Mouse (Mus musculus): Measurements from ENCODE around the gene Fyb. TPM values are rescaled to one million over a fixed set of nuclear protein-coding genes. Genes with fewer than 3 reads are reported as not detected.

Gene Fyb
- polyA plus RNA-seq, 1 experiment from 2014 or later, result 4.9 TPM

DNA sequence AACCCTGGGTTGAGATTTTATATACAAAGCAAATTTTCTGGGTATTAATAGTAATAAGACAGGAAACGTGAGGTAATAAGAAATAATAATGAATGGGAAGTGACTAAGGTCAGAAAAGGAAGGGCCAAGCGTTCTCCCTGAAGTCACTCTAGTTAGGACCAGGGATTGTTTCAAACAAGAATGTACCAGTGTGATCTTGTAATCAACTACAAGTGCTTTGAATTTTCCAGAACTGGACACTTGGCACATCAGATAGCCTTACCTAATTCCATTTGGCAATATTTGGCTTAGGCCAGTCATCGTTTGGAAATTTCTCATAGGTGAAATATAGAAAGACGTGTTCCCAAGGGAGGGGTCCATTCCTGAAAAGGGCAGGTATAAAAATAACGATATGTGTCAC, 103.5 kb downstream of the Fyb start:
- no peak for DNase-seq (ENCODE audit: low spot score)
- Histone ChIP-seq H3K4me2 (replicated peaks) (no peak overlapping the region), H3K27me3 (ENCODE audit: control insufficient read depth, insufficient read depth, low read length) (no peaks in the 10 kb centered on the region), H3K9me3 (ENCODE audit: control insufficient read depth, low read length) (no peaks in the 10 kb centered on the region), H3K4me1 (replicated peaks; ENCODE audit: control insufficient read depth, insufficient read depth, low read length) (peaks cover 16% of the 10 kb centered on the region), H3K36me3 (replicated peaks; ENCODE audit: control insufficient read depth, insufficient read depth) (no peaks in the 10 kb centered on the region), H3K27ac (no peak overlapping the region), H3K4me3 (replicated peaks; ENCODE audit: low read length) (no peak overlapping the region), H3K9ac (no peak overlapping the region)
- ATAC-seq (ENCODE audit: low FRiP score), result no peak
- WGBS, result 73% methylated on average over 5 of the region's 5 CpGs

DNA sequence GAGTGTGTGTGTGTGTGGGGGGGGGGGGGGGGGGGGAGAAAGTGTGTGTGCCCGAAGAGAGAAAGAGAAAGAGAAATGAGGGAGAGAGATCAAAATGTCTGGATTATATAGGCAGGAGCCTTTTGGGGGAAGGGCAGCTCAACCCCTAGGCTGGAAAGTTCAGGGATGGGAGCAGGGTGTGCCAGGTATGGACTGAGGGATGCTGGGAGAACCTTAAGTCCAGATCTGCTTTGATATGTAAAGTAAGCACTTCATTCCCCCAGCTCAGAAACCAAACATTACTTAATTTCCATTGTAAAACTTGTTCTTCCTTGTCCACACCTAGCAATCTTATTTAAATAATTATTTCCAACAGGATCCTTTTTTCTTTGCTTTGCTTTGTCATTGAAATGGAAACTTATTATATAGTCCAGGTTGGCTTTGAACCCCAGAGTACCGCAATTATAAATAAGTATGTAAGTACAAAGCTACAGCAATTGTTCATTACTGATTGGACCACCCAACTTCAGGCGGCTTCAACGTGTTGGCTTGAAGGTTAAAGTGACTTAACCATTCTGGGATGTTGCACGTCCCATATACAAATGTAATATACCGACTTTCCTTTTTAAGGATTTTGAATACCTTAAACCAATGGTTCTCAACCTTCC, 105.9 kb downstream of the Fyb start:
- H3K27ac ChIP-seq, result no peak overlapping the region
- H3K4me1 ChIP-seq (replicated peaks; ENCODE audit: control insufficient read depth, insufficient read depth, low read length), result peaks cover 16% of the 10 kb centered on the region
- no peaks in the 10 kb centered on the region for H3K27me3 ChIP-seq (ENCODE audit: control insufficient read depth, insufficient read depth, low read length)
- no peak overlapping the region for H3K4me2 ChIP-seq (replicated peaks)
- no peak for DNase-seq (ENCODE audit: low spot score)
- no peak overlapping the region for H3K4me3 ChIP-seq (replicated peaks; ENCODE audit: low read length)
- WGBS, result 84% methylated on average over 6 of the region's 6 CpGs
- H3K9me3 ChIP-seq (ENCODE audit: control insufficient read depth, low read length), result no peaks in the 10 kb centered on the region
- H3K9ac ChIP-seq, result no peak overlapping the region
- no peak for ATAC-seq (ENCODE audit: low FRiP score)
- no peaks in the 10 kb centered on the region for H3K36me3 ChIP-seq (replicated peaks; ENCODE audit: control insufficient read depth, insufficient read depth)

DNA sequence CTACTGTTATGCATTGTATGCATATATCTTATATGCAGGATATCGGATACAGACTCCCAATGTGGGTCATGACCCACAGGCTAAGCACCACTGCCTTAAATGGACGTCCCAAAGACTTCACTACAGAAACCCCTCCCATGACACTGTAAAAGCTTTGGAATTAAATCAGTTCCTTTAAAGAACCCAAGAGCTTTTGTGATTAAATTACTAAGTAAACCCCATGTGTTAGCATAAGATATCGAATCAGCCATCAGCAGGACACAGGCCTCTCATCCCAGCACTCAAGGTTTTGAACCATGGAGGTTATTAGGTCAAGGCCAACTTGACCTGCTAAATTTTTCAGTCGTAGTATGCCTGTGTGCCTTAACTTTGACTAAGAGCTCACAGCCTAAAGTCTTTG, 106.5 kb downstream of the Fyb start:
- Histone ChIP-seq H3K27me3 (ENCODE audit: control insufficient read depth, insufficient read depth, low read length) (no peaks in the 10 kb centered on the region), H3K9ac (no peak overlapping the region), H3K4me3 (replicated peaks; ENCODE audit: low read length) (no peak overlapping the region), H3K4me2 (replicated peaks) (no peak overlapping the region), H3K9me3 (ENCODE audit: control insufficient read depth, low read length) (no peaks in the 10 kb centered on the region), H3K36me3 (replicated peaks; ENCODE audit: control insufficient read depth, insufficient read depth) (no peaks in the 10 kb centered on the region), H3K27ac (no peak overlapping the region), H3K4me1 (replicated peaks; ENCODE audit: control insufficient read depth, insufficient read depth, low read length) (peaks cover 15% of the 10 kb centered on the region)
- 86% methylated on average over 4 of the region's 4 CpGs for WGBS
- ATAC-seq (ENCODE audit: low FRiP score) (no peak), DNase-seq (ENCODE audit: low spot score) (no peak)

DNA sequence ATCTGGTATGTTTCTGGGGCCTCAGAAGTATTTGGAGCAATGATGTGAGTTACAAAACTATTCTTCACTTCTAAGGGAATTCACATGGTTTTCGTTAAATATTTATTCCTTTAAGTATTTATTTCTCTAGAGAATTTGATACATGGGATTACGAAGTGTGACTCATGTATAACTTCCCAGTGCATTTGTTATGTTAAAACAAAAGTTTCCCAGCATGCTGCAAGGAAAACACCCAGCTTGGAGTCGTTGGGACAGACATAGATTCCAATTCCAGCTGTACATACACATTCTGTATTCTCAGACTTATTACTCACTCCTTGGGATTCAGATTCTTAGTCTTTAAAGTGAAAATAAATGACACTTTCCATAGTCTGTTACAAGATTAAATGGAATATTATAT, 112.8 kb downstream of the Fyb start:
- no peaks in the 10 kb centered on the region for H3K4me1 ChIP-seq (replicated peaks; ENCODE audit: control insufficient read depth, insufficient read depth, low read length)
- WGBS, result 73% methylated on average over 3 of the region's 3 CpGs
- no peak overlapping the region for H3K9ac ChIP-seq
- no peak for ATAC-seq (ENCODE audit: low FRiP score)
- no peak overlapping the region for H3K4me2 ChIP-seq (replicated peaks)
- no peak for DNase-seq (ENCODE audit: low spot score)
- H3K36me3 ChIP-seq (replicated peaks; ENCODE audit: control insufficient read depth, insufficient read depth), result no peaks in the 10 kb centered on the region
- no peaks in the 10 kb centered on the region for H3K27me3 ChIP-seq (ENCODE audit: control insufficient read depth, insufficient read depth, low read length)
- H3K27ac ChIP-seq, result no peak overlapping the region
- H3K4me3 ChIP-seq (replicated peaks; ENCODE audit: low read length), result no peak overlapping the region
- no peaks in the 10 kb centered on the region for H3K9me3 ChIP-seq (ENCODE audit: control insufficient read depth, low read length)

DNA sequence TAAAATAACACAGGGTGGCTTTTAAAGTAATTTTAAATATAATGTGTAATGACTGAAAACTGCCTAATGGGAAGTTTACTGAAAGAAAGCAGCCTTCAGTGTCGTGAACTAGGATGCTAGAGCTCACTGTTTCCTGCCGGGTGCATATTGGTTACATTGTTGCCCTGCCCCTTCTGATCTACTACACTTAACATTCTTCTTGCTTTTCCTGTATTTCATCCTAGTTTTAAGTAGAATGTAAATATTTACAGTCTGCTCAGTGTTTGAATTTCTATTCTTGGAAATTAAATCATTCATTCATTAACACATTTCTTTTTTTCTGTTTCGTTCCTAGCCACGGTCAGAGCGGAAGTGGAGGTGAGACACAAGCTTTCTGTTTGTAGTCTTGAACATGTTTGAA, 119.6 kb downstream of the Fyb start:
- Histone ChIP-seq H3K4me2 (replicated peaks) (no peak overlapping the region), H3K27me3 (ENCODE audit: control insufficient read depth, insufficient read depth, low read length) (no peaks in the 10 kb centered on the region), H3K36me3 (replicated peaks; ENCODE audit: control insufficient read depth, insufficient read depth) (no peaks in the 10 kb centered on the region), H3K4me3 (replicated peaks; ENCODE audit: low read length) (no peak overlapping the region), H3K27ac (no peak overlapping the region), H3K4me1 (replicated peaks; ENCODE audit: control insufficient read depth, insufficient read depth, low read length) (no peaks in the 10 kb centered on the region), H3K9ac (no peak overlapping the region), H3K9me3 (ENCODE audit: control insufficient read depth, low read length) (no peaks in the 10 kb centered on the region)
- no peak for DNase-seq (ENCODE audit: low spot score)
- WGBS, result 84% methylated on average over 5 of the region's 5 CpGs
- no peak for ATAC-seq (ENCODE audit: low FRiP score)

DNA sequence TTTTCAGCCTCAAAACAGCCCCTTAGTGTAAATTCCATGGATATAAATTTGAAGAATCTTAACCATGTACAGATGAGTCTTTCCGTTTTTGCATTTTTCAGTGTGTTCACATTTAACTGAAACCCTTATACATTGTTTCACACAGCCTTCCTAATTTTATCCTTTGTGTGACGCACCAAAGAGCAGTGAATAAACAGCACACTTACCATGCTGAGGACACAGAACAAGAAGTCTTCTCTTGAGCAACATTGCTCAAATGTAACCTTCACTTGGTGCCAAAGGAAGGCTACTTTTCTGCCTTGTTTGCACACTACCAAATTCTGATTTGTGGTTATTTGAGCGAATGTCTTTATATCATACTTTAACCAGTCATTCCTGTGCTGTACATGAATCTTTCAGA, 122.8 kb downstream of the Fyb start:
- DNase-seq (ENCODE audit: low spot score), result no peak
- H3K4me1 ChIP-seq (replicated peaks; ENCODE audit: control insufficient read depth, insufficient read depth, low read length), result no peaks in the 10 kb centered on the region
- H3K4me3 ChIP-seq (replicated peaks; ENCODE audit: low read length), result no peak overlapping the region
- no peak for ATAC-seq (ENCODE audit: low FRiP score)
- H3K9ac ChIP-seq, result no peak overlapping the region
- H3K36me3 ChIP-seq (replicated peaks; ENCODE audit: control insufficient read depth, insufficient read depth), result no peaks in the 10 kb centered on the region
- H3K27me3 ChIP-seq (ENCODE audit: control insufficient read depth, insufficient read depth, low read length), result no peaks in the 10 kb centered on the region
- H3K9me3 ChIP-seq (ENCODE audit: control insufficient read depth, low read length), result no peaks in the 10 kb centered on the region
- H3K4me2 ChIP-seq (replicated peaks), result no peak overlapping the region
- 94% methylated on average over 3 of the region's 3 CpGs for WGBS
- H3K27ac ChIP-seq, result no peak overlapping the region

DNA sequence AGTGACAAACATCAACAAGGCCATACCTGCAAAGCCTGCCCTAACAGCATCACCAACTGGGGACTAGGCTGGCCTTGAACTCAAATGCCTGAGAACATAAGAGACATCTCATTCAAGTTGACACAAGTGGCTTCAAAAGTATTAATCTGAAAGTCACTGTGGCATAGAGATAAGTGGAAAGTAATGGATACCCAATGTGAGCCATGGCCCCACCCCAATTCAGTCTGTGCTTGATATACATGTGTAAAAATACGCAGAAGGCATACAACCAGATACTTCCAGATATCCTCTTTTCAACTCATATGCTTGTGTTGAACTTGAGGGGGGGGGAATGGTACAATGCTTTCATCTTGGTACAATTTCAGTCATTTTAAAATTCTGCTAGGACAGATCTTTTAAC, 124.4 kb downstream of the Fyb start:
- Histone ChIP-seq H3K36me3 (replicated peaks; ENCODE audit: control insufficient read depth, insufficient read depth) (no peaks in the 10 kb centered on the region), H3K4me2 (replicated peaks) (no peak overlapping the region), H3K27me3 (ENCODE audit: control insufficient read depth, insufficient read depth, low read length) (no peaks in the 10 kb centered on the region), H3K9me3 (ENCODE audit: control insufficient read depth, low read length) (no peaks in the 10 kb centered on the region), H3K27ac (no peak overlapping the region), H3K4me1 (replicated peaks; ENCODE audit: control insufficient read depth, insufficient read depth, low read length) (no peaks in the 10 kb centered on the region), H3K4me3 (replicated peaks; ENCODE audit: low read length) (no peak overlapping the region), H3K9ac (no peak overlapping the region)
- ATAC-seq (ENCODE audit: low FRiP score) (no peak), DNase-seq (ENCODE audit: low spot score) (no peak)
- 88% methylated on average over 1 of the region's 1 CpGs for WGBS

DNA sequence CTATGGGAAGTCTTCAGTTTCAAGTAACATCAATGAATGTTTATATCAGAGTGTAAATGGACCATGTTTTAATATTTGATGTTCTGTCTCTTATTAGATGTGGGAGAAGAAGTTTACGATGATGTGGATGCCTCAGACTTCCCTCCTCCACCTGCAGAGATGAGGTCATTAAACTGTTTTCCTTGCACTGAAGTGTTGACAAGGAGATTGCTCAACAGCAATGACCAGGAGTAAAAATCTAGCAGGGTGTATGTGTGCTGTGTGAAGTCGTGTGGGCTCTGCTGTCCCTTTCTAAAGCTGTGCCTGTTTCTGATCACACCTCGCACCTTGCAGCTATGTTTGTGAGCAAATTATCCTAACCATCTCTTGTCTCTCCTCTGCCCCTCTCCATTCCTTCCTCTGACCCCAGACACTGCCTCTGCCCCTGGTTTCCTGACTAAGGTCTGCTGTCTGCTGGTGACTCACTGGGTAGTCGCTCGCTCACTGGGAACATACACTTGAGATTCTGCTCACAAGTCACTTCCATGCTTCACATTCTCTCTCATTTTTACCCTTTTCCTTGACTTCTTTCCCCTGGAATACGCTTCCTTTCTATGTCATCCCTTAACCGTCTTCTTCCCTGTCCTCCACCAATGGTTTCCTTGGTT, 126.2 kb downstream of the Fyb start:
- no peak for DNase-seq (ENCODE audit: low spot score)
- no peak overlapping the region for H3K4me3 ChIP-seq (replicated peaks; ENCODE audit: low read length)
- WGBS, result 90% methylated on average over 7 of the region's 7 CpGs
- H3K27me3 ChIP-seq (ENCODE audit: control insufficient read depth, insufficient read depth, low read length), result no peaks in the 10 kb centered on the region
- no peaks in the 10 kb centered on the region for H3K9me3 ChIP-seq (ENCODE audit: control insufficient read depth, low read length)
- no peak overlapping the region for H3K27ac ChIP-seq
- no peak overlapping the region for H3K9ac ChIP-seq
- no peak for ATAC-seq (ENCODE audit: low FRiP score)
- no peak overlapping the region for H3K4me2 ChIP-seq (replicated peaks)
- H3K36me3 ChIP-seq (replicated peaks; ENCODE audit: control insufficient read depth, insufficient read depth), result no peaks in the 10 kb centered on the region
- no peaks in the 10 kb centered on the region for H3K4me1 ChIP-seq (replicated peaks; ENCODE audit: control insufficient read depth, insufficient read depth, low read length)

DNA sequence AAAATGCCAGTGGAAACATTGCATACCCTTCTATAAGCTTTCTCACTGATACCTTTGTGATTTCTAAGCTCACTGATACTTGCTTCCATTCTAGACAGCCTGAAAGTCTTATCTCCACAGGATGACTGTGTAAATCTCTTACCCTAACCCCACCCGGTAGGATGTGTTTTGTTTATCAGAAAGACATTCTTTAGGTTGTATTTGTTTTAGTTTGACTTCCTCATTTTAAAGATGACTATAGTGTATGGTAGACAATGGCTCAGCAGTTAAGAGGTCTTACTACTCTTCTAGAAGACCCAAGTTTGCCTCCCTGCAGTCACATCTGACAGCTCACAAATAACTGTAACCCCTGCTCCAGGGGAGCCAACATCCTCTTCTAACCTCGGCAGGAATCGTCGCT, 130.4 kb downstream of the Fyb start:
- H3K9me3 ChIP-seq (ENCODE audit: control insufficient read depth, low read length), result no peaks in the 10 kb centered on the region
- 87% methylated on average over 4 of the region's 4 CpGs for WGBS
- DNase-seq (ENCODE audit: low spot score) (no peak), ATAC-seq (ENCODE audit: low FRiP score) (no peak)
- H3K4me2 ChIP-seq (replicated peaks), result no peak overlapping the region
- H3K27ac ChIP-seq, result no peak overlapping the region
- no peaks in the 10 kb centered on the region for H3K27me3 ChIP-seq (ENCODE audit: control insufficient read depth, insufficient read depth, low read length)
- H3K36me3 ChIP-seq (replicated peaks; ENCODE audit: control insufficient read depth, insufficient read depth), result no peaks in the 10 kb centered on the region
- no peaks in the 10 kb centered on the region for H3K4me1 ChIP-seq (replicated peaks; ENCODE audit: control insufficient read depth, insufficient read depth, low read length)
- no peak overlapping the region for H3K9ac ChIP-seq
- no peak overlapping the region for H3K4me3 ChIP-seq (replicated peaks; ENCODE audit: low read length)

DNA sequence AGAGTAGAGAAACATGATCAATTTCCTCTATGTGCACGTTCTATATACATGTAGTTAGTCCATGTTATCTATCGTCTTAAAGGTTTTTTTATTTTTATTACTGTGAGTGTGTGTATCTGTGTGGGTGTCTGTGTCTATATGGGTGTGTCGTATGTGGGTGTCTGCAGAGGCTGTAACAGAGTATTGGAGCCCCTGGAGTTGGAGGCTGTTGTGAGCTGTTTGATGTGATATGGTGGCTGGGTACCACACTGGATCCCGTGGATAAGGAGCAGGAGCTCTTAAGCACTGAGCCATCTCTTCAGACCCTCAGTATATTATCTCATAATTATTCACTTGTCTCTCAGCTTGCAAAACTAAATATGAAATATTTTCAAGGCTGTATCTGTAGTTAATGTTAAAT, 135.4 kb downstream of the Fyb start:
- no peak for ATAC-seq (ENCODE audit: low FRiP score)
- H3K4me1 ChIP-seq (replicated peaks; ENCODE audit: control insufficient read depth, insufficient read depth, low read length), result no peaks in the 10 kb centered on the region
- H3K9me3 ChIP-seq (ENCODE audit: control insufficient read depth, low read length), result no peaks in the 10 kb centered on the region
- H3K4me2 ChIP-seq (replicated peaks), result no peak overlapping the region
- H3K9ac ChIP-seq, result no peak overlapping the region
- no peaks in the 10 kb centered on the region for H3K27me3 ChIP-seq (ENCODE audit: control insufficient read depth, insufficient read depth, low read length)
- WGBS, result 90% methylated on average over 4 of the region's 4 CpGs
- H3K27ac ChIP-seq, result no peak overlapping the region
- H3K4me3 ChIP-seq (replicated peaks; ENCODE audit: low read length), result no peak overlapping the region
- DNase-seq (ENCODE audit: low spot score), result no peak
- H3K36me3 ChIP-seq (replicated peaks; ENCODE audit: control insufficient read depth, insufficient read depth), result no peaks in the 10 kb centered on the region
